Mouse (Mus musculus) embryo, embryonic 10 days (tissue): Measurements from ENCODE around the gene Cdk12.
"Not testable (repeated sequence)": the region's sequence is repeated elsewhere in the genome, so short reads cannot be mapped to it uniquely, and the experiment has no call there.

Experiments
- DNase-seq: peaks from one replicate; pipeline ENCODE4 v3.0.0-alpha.2; 2015; ENCODE audit warnings: low spot score

Gene Cdk12

DNA sequence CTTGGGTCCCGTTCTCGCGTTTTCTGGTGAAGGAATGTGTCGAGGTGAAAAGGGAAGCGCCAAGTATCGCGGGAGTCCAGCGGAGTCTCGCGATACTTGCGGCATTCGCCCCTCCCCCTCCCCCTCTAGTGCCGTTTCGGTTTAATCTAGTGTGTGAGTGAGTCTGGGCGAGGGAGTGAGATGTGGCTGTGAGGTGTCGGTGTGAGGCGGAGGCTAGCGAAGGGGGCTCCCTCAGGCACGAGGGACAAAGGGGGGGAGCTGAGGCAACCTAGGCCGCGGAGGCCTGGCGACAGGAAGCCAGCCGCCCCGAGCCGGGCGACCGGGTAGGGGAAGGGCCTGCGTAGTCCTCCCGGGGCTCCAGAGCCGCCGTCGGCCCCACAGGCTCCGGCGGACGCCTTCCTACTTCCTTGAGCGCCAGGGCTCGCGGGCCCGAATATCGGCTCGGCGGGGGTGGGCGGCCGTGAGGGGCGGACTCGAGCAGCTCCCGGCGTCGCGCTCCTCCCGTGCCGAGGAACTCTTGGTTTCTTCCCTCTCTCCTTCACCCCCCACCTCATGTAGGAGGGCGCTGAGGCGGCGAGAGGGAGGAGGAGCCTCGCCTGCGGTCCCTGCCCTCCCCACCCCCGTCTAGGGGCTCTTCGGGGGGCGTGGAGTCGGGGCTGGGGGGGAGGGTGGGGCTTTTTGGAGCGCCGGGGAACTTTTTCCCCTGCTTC, at the start of gene Cdk12:
Cdk12 (plus strand) TSS at position 419 of the 710 bp plus-strand sequence.
- DNase-seq: peak; percentile 98

DNA sequence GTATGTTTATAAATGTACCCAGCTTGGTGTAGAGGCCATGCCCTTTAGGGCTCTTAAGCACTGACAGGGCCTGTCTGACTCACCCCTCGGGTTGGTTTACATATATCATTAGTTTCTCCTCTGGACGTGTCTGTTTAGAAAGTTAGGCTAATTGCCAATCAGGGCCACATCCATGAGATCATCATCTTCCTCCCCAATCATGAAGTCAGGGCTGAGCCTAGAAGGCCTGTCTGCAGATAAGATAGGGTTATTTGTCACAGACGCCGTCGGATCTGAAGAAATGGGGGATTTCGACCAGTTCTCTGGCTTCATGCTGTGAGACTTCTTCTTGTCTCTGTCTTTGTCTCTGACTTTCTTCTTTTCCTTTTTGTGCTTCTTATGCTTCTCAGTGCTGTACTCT, 47.8 kb upstream of the Cdk12 start:
- DNase-seq: no peak

DNA sequence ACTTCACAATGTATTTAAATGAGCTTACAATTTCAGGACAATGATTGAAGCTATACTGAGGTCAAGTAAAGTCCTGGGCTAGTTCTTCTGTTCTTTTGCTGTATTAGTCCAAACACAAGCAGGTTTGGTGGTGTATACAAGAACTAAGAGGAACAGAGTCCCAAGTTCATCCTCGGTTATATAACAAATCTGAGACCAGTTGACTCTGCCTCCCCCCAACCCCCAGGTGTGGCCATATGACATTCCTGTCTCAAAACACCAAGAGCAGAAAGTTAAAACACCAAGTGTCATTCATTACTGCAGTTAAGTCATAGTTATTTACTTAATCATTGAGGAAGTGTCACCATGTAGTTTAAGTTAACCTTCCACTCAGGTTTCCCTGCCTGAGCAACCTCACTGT, 34.5 kb upstream of the Cdk12 start:
- DNase-seq: no peak

DNA sequence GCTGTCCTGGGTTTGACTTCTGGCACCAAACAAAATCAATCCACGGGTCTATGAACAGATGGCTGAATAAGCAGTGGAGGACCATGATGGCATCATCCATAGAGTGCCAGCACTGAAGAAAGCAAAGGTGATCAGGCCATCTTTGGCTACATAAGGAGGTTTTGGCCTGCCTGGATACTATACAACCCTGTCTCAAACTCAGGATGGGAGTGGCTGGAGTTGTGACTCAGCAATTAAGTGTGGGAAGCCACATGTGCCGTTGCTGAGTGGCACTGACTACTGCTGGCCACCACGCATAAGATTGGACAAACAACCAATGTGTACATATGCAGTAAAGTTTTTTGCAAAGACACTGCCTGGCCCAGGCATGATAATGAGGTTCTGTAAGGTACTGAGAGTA, 20.7 kb upstream of the Cdk12 start:
- not testable (repeated sequence) for DNase-seq

DNA sequence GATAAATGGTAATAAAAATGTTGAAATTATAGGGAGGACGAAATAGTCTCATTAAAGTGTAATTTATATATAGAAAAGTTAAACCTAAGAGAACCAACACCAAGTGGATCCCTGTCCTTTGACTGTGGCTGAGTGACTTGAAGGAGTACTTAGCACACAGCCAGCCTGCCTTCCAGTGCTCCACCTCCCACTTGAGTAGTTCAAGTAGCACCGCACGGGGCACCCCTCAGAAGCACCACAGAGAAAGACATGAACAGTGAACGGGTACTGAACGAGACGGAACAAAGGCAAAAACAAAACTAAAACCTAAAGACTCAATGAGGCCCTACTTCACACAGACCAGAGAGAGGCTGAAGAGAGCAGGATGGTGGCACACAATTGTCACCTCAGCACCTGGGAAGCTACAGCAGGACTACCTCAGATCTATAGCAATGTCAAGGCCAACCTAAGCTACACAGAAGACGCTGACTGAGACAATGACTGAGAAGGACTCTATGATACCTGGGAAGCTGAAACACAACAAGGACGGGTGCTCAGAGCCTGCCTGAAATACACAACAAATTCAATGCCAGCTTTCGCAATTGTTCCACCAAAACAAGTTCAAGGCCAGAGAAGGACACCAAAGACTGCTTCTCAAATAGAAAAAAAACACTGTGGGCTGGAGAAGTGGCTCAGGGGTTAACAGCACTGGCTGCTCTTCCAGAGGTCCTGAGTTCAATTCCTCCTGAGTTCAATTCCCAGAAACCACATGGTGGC, 15.0 kb upstream of the Cdk12 start:
- DNase-seq: no peak

DNA sequence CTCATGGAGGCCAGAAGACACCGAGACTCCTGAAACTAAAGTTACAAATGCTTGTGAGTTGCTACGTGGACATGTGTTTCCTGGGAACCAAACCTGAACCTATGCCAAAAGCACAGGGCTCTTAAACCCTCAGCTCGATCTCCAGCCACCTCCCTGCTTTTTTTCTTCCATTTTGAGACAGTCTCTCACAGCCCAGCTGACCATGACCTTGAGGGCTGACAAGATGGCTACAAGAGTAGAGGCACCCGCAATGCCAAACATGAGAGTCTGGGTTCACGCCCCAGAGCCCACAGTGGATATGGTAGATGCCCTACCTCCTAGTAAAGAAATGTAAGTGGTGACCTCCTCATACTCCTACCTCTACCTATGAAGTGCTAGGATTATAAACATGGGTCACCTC, 12.0 kb upstream of the Cdk12 start:
- no peak for DNase-seq

DNA sequence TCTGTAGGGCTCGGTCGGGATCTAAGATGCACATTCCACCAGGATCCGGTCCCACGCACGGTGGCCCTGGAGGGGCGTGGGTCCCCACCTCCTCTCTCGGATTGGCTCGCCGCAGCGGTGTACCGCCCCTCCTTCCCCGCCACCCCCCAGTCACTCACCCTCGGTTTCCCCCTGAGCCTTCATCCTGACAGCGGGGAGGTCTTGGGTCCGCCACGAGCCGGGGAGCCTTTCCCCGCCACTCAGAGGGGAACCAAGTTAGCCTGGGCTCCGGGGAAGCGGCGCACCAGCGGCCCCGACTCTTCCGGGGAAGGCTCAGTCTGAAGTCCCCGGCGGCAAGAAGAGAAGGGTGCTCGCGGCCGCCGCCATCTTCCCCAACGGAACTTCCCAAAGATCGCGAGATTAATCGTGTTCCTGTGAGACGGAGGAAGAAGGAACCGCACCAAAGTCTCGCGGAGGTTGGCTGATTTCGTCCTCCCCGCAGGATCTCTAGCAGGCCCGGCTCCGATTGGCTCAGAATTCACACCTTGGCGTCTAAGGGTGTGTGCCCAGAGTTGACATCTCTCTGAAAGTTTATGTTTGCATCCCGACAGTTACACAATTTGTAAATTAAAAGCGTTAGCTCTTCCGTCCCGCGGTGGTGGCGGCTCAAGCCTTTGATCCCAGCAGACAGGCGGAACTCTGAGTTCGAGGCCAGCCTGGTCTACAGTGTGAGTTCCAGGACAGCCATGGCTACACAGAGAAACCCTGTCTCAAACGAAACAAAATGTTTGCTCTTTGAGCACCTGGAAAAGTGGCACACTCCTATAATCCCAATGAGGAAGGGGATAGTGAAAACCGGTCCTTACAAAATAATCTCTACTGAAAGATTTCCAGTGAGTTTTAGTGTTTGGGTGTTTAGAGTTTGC, 9.7 kb upstream of the Cdk12 start, which contains the start of gene Med1:
Med1 (minus strand) TSS at position 393 of the 905 bp plus-strand sequence.
- peak; percentile 99 for DNase-seq

DNA sequence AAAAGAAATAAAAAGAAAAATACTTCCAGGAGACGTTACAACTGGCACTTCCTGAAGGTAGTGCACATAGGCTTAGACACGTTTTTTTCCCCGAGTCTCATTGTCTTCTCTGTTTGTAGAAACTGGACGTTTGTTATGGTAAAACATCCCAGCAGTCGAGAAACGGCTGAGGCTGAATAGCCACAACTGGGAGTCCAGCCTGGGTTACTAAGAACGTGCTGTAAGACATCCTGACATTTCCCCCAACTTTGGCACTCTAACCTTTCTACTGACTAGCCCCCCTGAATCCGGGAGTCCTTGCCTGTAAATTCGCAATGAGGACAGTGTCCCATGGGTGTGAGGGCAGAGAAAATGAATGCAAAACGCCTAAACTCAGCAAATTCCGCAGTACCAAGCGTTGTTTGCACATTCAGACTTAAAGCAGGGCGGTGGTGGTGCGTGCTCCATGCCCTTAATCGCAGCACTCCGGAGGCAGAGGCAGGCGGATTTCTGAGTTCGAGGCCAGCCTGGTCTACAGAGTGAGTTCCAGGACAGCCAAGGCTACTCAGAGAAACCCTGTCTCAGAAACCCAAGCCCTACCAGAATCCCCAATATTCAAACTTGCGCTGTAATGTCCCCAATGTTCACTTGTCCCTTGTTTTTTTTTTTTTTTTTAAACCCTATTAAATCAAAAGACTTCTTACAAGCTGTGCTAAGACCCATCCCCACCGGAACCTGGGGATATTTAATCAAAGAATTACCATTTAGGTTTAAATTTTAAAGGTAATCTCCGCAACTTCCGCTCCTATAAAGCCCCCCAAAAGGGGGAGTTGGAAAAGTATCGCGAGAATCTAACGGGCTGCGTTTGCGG, 843 bp upstream of the Cdk12 start:
- DNase-seq: peak; percentile 22

DNA sequence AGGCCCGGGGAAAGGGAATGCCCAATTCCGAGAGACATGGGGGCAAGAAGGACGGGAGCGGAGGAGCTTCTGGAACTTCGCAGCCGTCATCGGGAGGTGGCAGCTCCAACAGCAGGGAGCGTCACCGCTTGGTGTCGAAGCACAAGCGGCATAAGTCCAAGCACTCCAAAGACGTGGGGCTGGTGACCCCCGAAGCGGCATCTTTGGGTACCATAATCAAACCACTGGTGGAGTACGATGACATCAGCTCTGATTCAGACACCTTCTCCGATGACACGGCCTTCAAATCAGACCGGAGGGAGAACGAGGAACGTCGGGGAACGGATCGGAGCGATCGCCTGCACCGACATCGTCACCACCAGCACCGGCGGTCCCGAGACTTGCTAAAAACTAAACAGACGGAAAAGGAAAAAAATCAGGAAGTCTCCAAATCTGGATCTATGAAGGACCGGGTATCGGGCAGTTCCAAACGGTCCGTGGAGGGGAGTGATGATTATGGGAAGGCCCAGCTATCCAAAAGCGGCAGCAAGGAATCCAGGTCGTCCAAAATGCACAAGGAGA, 572 bp downstream of the Cdk12 start:
- DNase-seq: peak; percentile 68

DNA sequence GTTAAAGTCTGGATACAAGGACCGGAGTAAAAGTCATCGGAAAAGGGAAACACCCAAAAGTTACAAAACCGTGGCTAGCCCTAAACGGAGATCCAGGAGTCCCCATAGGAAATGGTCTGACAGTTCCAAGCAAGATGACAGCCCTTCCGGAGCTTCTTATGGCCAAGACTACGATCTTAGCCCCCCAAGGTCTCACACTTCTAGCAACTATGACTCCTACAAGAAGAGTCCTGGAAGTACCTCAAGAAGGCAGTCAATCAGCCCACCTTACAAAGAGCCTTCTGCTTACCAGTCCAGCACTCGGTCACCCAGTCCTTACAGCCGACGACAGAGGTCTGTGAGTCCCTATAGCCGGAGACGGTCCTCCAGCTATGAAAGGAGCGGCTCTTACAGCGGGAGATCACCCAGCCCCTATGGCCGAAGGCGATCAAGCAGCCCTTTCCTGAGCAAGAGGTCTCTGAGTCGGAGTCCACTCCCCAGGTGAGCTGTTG, 1.1 kb downstream of the Cdk12 start:
- DNase-seq: peak; percentile 30

DNA sequence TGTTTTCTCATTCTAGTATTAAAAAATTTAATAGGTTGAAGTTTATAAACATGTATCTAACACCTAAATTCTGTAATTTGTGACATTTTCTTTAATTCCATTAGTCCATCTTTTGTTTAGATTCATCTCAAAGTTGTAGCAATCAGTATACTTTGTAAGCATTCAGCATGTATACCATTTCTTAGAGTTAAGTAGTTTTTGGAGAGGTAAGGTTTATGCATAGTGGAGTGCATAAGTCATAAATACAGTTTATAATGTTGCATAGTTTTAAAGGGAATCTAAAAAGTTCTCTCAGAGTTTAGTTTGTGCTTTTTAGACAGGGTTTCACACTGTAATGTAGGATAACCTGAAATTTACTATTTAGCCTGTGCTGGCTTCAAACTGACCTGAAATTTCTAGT, 2.6 kb downstream of the Cdk12 start:
- no peak for DNase-seq

DNA sequence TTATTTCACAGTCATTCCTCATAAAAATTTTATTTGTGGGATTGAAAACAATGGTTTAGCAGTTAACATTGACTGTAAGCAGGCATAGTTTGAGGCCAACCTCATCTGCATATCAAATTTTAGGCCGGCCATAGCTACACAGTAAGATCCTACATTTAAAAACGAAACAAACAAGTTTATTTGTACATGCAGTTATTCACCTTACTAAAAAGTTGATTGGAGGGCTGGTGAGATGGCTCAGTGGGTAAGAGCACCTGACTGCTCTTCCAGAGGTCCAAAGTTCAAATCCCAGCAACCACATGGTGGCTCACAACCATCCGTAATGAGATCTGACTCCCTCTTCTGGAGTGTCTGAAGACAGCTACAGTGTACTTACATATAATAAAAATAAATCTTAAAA, 3.4 kb downstream of the Cdk12 start:
- DNase-seq: not testable (repeated sequence)

DNA sequence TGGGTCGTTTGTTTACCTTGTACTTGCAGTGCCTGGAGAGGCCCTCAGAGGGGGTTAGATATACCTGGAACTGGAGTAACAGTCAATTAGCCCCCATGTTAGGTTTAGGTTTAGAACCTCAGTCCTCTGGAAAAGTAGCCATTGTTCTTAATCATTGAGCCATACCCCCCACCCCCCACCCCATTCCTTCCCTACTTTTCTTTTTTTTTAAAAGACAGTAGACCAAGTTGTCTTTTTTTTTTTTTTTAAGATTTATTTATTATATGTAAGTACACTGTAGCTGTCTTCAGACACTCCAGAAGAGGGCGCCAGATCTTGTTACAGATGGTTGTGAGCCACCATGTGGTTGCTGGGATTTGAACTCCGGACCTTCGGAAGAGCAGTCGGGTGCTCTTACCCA, 6.8 kb downstream of the Cdk12 start:
- not testable (repeated sequence) for DNase-seq

DNA sequence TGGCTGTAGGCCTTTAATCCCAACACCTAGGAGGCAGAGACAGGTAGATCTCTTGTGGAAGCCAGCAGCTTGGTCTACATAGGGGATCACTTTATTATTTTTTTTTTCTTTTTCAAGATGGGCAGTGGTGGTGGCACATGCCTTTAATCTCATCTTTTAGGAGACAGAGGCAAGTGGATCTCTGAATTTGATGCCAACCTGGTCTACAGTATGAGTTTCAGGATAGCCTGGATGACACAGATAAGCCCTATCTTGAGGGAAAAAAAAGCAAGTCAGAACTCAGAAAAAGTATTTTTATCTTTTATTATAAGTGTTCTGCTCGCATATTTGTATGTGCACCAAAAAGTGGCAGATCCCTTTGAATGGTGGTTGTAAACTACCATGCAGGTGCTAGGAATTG, 10.5 kb downstream of the Cdk12 start:
- no peak for DNase-seq

DNA sequence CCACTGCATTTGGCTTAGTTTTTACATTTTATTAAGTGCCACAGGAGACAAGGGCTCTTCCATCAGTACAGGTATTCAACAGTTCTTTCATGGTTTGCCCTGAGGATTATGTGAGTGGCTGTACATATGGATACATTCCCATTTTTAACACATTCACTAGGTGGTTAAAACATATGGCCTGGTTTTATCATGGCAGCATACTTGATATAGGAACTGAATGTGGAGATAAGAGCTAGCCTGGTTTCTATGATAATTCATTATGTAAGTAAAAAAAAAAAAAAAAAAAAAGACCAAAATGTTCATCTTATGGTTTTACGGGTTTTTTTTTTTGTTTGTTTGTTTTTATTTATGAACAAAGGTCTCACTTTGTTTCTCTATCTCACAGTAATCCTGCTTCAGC, 23.5 kb downstream of the Cdk12 start:
- DNase-seq: no peak

DNA sequence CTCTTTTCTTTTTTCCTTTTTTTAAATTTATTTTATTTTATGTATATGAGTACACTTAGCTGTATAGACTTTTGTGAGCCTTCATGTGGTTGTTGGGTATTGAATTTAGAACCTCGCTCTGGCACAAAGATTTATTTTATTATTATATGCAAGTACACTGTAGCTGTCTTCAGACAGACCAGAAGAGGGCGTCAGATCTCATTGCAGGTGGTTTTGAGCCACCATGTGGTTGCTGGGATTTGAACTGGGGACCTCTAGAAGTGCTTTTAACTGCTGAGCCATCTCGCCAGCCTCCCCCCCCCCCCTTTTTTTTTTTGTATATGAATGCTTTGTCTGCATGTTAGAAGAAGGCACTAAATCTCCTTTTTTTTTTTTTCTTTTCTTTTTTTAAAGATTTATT, 35.6 kb downstream of the Cdk12 start:
- DNase-seq: no peak

DNA sequence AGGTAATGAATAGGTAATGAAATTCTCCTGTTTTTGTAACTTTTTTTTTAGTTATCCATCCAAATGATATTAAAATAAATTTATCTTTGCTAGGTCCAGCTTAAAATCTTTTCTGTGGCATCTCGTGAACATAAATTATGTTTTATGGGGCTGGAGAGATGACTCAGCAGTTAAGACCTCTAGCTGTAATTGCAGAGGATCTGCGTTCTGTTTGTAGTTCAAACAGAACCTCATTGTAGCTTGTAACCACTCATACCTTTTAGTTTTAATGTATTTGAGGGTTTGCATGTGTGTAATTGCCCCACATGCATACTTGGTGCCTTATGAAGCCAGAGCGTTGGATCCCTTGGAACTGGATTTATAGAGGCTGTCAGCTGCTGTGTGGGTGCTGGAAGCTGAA, 36.1 kb downstream of the Cdk12 start:
- no peak for DNase-seq

DNA sequence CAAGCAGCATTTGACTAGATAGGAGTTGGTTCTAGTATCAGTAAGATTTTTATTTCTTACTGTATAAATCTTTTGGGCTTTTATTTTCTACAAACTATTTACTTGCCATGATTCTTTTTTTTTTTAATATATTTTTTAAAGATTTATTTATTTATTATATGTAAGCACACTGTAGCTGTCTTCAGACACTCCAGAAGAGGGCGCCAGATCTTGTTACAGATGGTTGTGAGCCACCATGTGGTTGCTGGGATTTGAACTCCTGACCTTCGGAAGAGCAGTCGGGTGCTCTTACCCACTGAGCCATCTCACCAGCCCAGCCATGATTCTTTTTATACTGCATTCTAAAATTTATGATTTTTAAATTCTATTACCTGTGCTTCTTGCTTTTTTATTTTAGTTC, 40.1 kb downstream of the Cdk12 start:
- not testable (repeated sequence) for DNase-seq

DNA sequence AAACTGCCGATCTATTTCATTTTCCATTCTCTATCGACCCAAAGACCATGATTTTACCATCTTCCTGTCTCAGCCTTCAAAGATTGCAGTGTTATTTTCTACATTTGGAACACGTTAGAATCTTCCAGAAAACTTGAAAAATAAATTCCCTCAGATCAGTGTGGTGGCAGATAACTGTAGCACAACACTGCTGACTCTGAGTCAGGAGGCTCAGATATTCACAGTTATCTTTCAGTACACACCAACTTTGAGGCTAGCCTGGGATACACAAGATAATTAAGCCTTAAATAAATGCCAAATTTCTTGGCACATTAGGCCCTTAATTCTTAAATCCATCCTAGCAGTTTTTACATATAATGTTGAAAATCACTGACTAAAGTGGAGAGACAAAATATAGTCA, 41.6 kb downstream of the Cdk12 start:
- no peak for DNase-seq

DNA sequence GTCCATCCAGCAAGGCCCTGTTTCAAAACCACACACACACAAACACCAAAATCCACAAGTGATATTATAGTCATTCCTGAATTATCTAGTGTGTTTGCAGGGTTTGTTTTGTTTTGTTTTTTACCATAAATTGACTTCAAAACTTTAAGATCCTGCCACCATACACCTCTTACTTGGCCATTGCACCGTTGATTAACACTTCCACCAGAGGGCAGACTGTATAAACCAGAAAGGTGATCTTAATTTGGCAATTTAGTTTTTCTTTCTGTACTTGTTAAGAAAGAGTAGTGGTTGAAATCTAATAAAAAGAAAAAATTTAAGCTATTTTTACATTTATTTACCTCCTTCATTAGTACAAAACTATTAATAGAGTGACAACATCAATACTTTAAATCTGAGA, 44.5 kb downstream of the Cdk12 start:
- no peak for DNase-seq

DNA sequence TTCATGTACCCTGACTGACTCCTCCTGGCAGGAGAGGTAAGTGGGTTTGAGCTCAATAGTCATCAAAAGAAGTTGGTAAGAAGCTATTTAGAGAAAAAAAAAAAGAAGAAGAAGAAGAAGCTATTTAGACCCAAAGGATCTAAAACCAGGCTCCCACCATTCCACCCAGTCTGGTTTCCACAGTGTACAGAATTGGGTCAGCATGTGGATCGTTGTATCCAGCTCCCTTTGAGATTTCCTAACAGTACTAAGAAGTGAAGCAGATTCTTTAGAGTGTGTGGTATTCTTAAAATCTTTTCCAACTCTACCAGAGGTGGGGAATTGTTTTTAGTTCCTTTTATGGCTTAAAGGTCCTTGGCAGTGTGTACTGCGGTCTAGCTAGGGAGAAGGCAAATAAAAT, 50.9 kb downstream of the Cdk12 start:
- DNase-seq: no peak
